In genomic region chr11:119035094-119035685, GRCm38 (mm10) we compare ENCODE assay signal across 13 mouse cellular contexts. TPM values are rescaled to one million over a fixed set of nuclear protein-coding genes. Genes with fewer than 3 reads are reported as not detected.
DNase-seq lines count a peak whose midpoint lies in the region; ATAC-seq and TF ChIP-seq lines count a peak whose summit lies in the region.
"Had no signal": no experiment of that assay in that cellular context is flagged by ENCODE, and none has a peak within 500 bp of the region (broad histone marks: within the 10 kb centered on the region; RNA-seq: fewer than 3 reads in every experiment).

No protein-coding gene starts in this region.

- no peak for DNase-seq in kidney, adult 8-10 months
- no peak for DNase-seq in forebrain, embryonic 11.5 days (ENCODE audit: low spot score)
- no peak for DNase-seq in urinary bladder, postnatal 25 days (ENCODE audit: low spot score)
- no peak for DNase-seq in cerebellum, adult 2 months
- DNase-seq: cerebellum, adult 18-20 months; right cerebral cortex, postnatal 25 days had no signal

- H3K9me3 ChIP-seq in kidney, embryonic 14.5 days (ENCODE audit: control insufficient read depth, low read length), result no peaks in the 10 kb centered on the region
- no peaks in the 10 kb centered on the region for H3K9me3 ChIP-seq in forebrain, embryonic 11.5 days (ENCODE audit: control insufficient read depth, low read length)
- H3K9me3 ChIP-seq in hindbrain, embryonic 16.5 days (ENCODE audit: control insufficient read depth, low read length), result no peaks in the 10 kb centered on the region
- no peaks in the 10 kb centered on the region for H3K9me3 ChIP-seq in midbrain, embryonic 16.5 days (replicated peaks; ENCODE audit: control insufficient read depth, low read length, poor library complexity, severe bottlenecking)

- H3K27ac ChIP-seq in kidney, embryonic 14.5 days (ENCODE audit: low read depth, low read length), result no peak overlapping the region
- H3K27ac ChIP-seq in forebrain, embryonic 11.5 days (ENCODE audit: low read depth, low read length), result no peak overlapping the region
- H3K27ac ChIP-seq in hindbrain, embryonic 16.5 days (ENCODE audit: low read depth, low read length), result no peak overlapping the region
- H3K27ac ChIP-seq in midbrain, embryonic 16.5 days (ENCODE audit: low read length), result no peak overlapping the region
- H3K27ac ChIP-seq in cerebellum, adult 2 months (ENCODE audit: insufficient read depth, low read length), result no peak overlapping the region

- H3K4me2 ChIP-seq in kidney, embryonic 14.5 days (replicated peaks; ENCODE audit: low read depth, low read length), result no peak overlapping the region
- H3K4me2 ChIP-seq in forebrain, embryonic 11.5 days (ENCODE audit: low read depth, low read length, severe bottlenecking), result 0 out of 2 replicates have a peak overlapping the region, but pooled peaks have one; percentile 5
- peak overlapping the region; percentile 16; the same call in 1 of the 2 replicates for H3K4me2 ChIP-seq in hindbrain, embryonic 16.5 days (ENCODE audit: low read length)
- H3K4me2 ChIP-seq in midbrain, embryonic 16.5 days (ENCODE audit: low read length), result peak overlapping the region; percentile 20; the same call in 1 of the 2 replicates

- H3K36me3 ChIP-seq in kidney, embryonic 14.5 days (ENCODE audit: control insufficient read depth, insufficient read depth, low read length), result peaks cover 7% of the 10 kb centered on the region
- H3K36me3 ChIP-seq in forebrain, embryonic 11.5 days (ENCODE audit: control insufficient read depth, insufficient read depth, low read length), result peaks cover 4% of the 10 kb centered on the region; the same call in 1 of the 2 replicates
- peaks cover 3% of the 10 kb centered on the region; the same call in 1 of the 2 replicates for H3K36me3 ChIP-seq in hindbrain, embryonic 16.5 days (ENCODE audit: control insufficient read depth, insufficient read depth, low read length)
- H3K36me3 ChIP-seq in midbrain, embryonic 16.5 days (ENCODE audit: control insufficient read depth, insufficient read depth, low read length), result peaks cover 9% of the 10 kb centered on the region; the same call in 1 of the 2 replicates

- no peak overlapping the region for H3K9ac ChIP-seq in kidney, embryonic 14.5 days (ENCODE audit: low read depth, low read length)
- H3K9ac ChIP-seq in forebrain, embryonic 11.5 days (ENCODE audit: low read length), result no peak overlapping the region
- H3K9ac ChIP-seq in hindbrain, embryonic 16.5 days (ENCODE audit: low read depth, low read length), result no peak overlapping the region
- no peak overlapping the region for H3K9ac ChIP-seq in midbrain, embryonic 16.5 days (ENCODE audit: low read depth, low read length)

- TF ChIP-seq CTCF in cerebellum, adult 2 months (IDR thresholded peaks at IDR 0.05; ENCODE audit: borderline replicate concordance, insufficient read depth, low read depth, low read length), result no peak

- H3K4me3 ChIP-seq in kidney, embryonic 14.5 days (ENCODE audit: low read length), result peak overlapping the region; percentile 6; the same call in 1 of the 2 replicates
- peak overlapping the region; percentile 3 for H3K4me3 ChIP-seq in forebrain, embryonic 11.5 days (ENCODE audit: low read depth, low read length)
- H3K4me3 ChIP-seq in hindbrain, embryonic 16.5 days (ENCODE audit: low read length), result peak overlapping the region; percentile 9; the same call in 1 of the 2 replicates
- H3K4me3 ChIP-seq in midbrain, embryonic 16.5 days (ENCODE audit: low read depth, low read length), result peak overlapping the region; percentile 8
- no peak overlapping the region for H3K4me3 ChIP-seq in cerebellum, adult 2 months (replicated peaks; ENCODE audit: insufficient read depth, low read depth, low read length)

- peaks cover 47% of the 10 kb centered on the region for H3K27me3 ChIP-seq in kidney, embryonic 14.5 days (ENCODE audit: control insufficient read depth, insufficient read depth, low read length)
- peaks cover 51% of the 10 kb centered on the region for H3K27me3 ChIP-seq in forebrain, embryonic 11.5 days (ENCODE audit: control insufficient read depth, insufficient read depth, low read length)
- peaks cover 36% of the 10 kb centered on the region for H3K27me3 ChIP-seq in hindbrain, embryonic 16.5 days (replicated peaks; ENCODE audit: control insufficient read depth, insufficient read depth, low read length)
- H3K27me3 ChIP-seq in midbrain, embryonic 16.5 days (ENCODE audit: control insufficient read depth, insufficient read depth, low read depth, low read length), result peaks cover 31% of the 10 kb centered on the region
- H3K27me3 ChIP-seq in cerebellum, adult 2 months (ENCODE audit: control insufficient read depth, insufficient read depth, low read length), result no peaks in the 10 kb centered on the region; the same call in 1 of the 2 replicates

- TF ChIP-seq POLR2A in cerebellum, adult 2 months (IDR thresholded peaks at IDR 0.05; ENCODE audit: borderline replicate concordance, insufficient read depth, low read length), result no peak

- peaks cover 22% of the 10 kb centered on the region for H3K4me1 ChIP-seq in kidney, embryonic 14.5 days (ENCODE audit: control insufficient read depth, insufficient read depth, low read length)
- peaks cover 38% of the 10 kb centered on the region for H3K4me1 ChIP-seq in forebrain, embryonic 11.5 days (replicated peaks; ENCODE audit: control insufficient read depth, insufficient read depth, low read length)
- peaks cover 36% of the 10 kb centered on the region for H3K4me1 ChIP-seq in hindbrain, embryonic 16.5 days (ENCODE audit: control insufficient read depth, insufficient read depth, low read depth, low read length)
- H3K4me1 ChIP-seq in midbrain, embryonic 16.5 days (ENCODE audit: control insufficient read depth, insufficient read depth, low read length), result peaks cover 47% of the 10 kb centered on the region
- peaks cover 11% of the 10 kb centered on the region for H3K4me1 ChIP-seq in cerebellum, adult 2 months (ENCODE audit: control insufficient read depth, insufficient read depth, low read length)

- WGBS in kidney, embryonic 14.5 days, result 2% methylated on average over 21 of the region's 21 CpGs
- under 1% methylated on average over 21 of the region's 21 CpGs for WGBS in forebrain, embryonic 11.5 days
- 2% methylated on average over 21 of the region's 21 CpGs for WGBS in hindbrain, embryonic 16.5 days
- WGBS in midbrain, embryonic 16.5 days, result 5% methylated on average over 21 of the region's 21 CpGs
- WGBS in cerebellum, adult 2 months, result 54% methylated on average over 21 of the region's 21 CpGs

- ATAC-seq in kidney, embryonic 14.5 days (ENCODE audit: low FRiP score, low TSS enrichment), result no peak
- ATAC-seq in forebrain, embryonic 11.5 days (replicated peaks; ENCODE audit: low FRiP score), result no peak
- ATAC-seq in hindbrain, embryonic 16.5 days, result no peak
- no peak for ATAC-seq in midbrain, embryonic 16.5 days
- no peak for ATAC-seq in erythroblast, adult 5-6 weeks (replicated peaks; ENCODE audit: low FRiP score, poor library complexity, severe bottlenecking)

RNA-seq across cellular contexts. Expression of gene Cbx8, which starts 5.6 kb away (rescaled TPM):
- 7.8 and 10.9 TPM in 2 replicates for polyA plus RNA-seq in kidney, embryonic 14.5 days (2014; fragmentation: Nextera tagmentation; extraction: Ambion mirVana)
- polyA plus RNA-seq in forebrain, embryonic 11.5 days (2014; fragmentation: Nextera tagmentation; extraction: Ambion mirVana), result 9.5 and 11.2 TPM in 2 replicates
- polyA plus RNA-seq in hindbrain, embryonic 16.5 days (2015; fragmentation: Nextera tagmentation; extraction: Ambion mirVana), result 8.5 and 9.5 TPM in 2 replicates
- 8.5 and 8.6 TPM in 2 replicates for polyA plus RNA-seq in midbrain, embryonic 16.5 days (2015; fragmentation: Nextera tagmentation; extraction: Ambion mirVana)
- total RNA-seq in erythroblast, adult 5-6 weeks (2015; ENCODE audit: low replicate concordance), result 0.38 and 0.42 TPM in 2 replicates
- 0.70 and 1.4 TPM in 2 replicates for total RNA-seq in erythroblast, adult 5-6 weeks (2017; ENCODE audit: low replicate concordance)
- 8.7 and 10.5 TPM in 2 replicates for polyA plus RNA-seq in cerebellum, adult 2 months (2012; rRNA removed)

RNA-seq across cellular contexts. Expression of gene Cbx2, which starts 12.4 kb away (rescaled TPM):
- polyA plus RNA-seq in kidney, embryonic 14.5 days (2014; fragmentation: Nextera tagmentation; extraction: Ambion mirVana), result 19.9 and 38.2 TPM in 2 replicates
- 101 and 103 TPM in 2 replicates for polyA plus RNA-seq in forebrain, embryonic 11.5 days (2014; fragmentation: Nextera tagmentation; extraction: Ambion mirVana)
- 10.7 and 14.0 TPM in 2 replicates for polyA plus RNA-seq in hindbrain, embryonic 16.5 days (2015; fragmentation: Nextera tagmentation; extraction: Ambion mirVana)
- 13.3 and 18.0 TPM in 2 replicates for polyA plus RNA-seq in midbrain, embryonic 16.5 days (2015; fragmentation: Nextera tagmentation; extraction: Ambion mirVana)
- total RNA-seq in erythroblast, adult 5-6 weeks (2015; ENCODE audit: low replicate concordance), result 0.19 and 0.42 TPM in 2 replicates
- total RNA-seq in erythroblast, adult 5-6 weeks (2017; ENCODE audit: low replicate concordance), result not detected in 2 replicates
- polyA plus RNA-seq in cerebellum, adult 2 months (2012; rRNA removed), result 4.1 and 4.6 TPM in 2 replicates

RNA-seq across cellular contexts. Expression of gene Enpp7, which starts 47.2 kb away (rescaled TPM):
- not detected in 2 replicates for polyA plus RNA-seq in kidney, embryonic 14.5 days (2014; fragmentation: Nextera tagmentation; extraction: Ambion mirVana)
- polyA plus RNA-seq in forebrain, embryonic 11.5 days (2014; fragmentation: Nextera tagmentation; extraction: Ambion mirVana), result not detected in 2 replicates
- polyA plus RNA-seq in hindbrain, embryonic 16.5 days (2015; fragmentation: Nextera tagmentation; extraction: Ambion mirVana), result not detected in 2 replicates
- not detected in 2 replicates for polyA plus RNA-seq in midbrain, embryonic 16.5 days (2015; fragmentation: Nextera tagmentation; extraction: Ambion mirVana)
- not detected in 2 replicates for total RNA-seq in erythroblast, adult 5-6 weeks (2015; ENCODE audit: low replicate concordance)
- total RNA-seq in erythroblast, adult 5-6 weeks (2017; ENCODE audit: low replicate concordance), result not detected in 2 replicates
- not detected in 2 replicates for polyA plus RNA-seq in cerebellum, adult 2 months (2012; rRNA removed)
- total RNA-seq: adrenal gland, adult 18-20 months had no signal
- polyA plus RNA-seq: liver, embryonic 11.5 days; thymus, postnatal 0 days had no signal

RNA-seq across cellular contexts. Expression of gene Cbx4, which starts 50.8 kb away (rescaled TPM):
- polyA plus RNA-seq in kidney, embryonic 14.5 days (2014; fragmentation: Nextera tagmentation; extraction: Ambion mirVana), result 4.9 and 8.3 TPM in 2 replicates
- polyA plus RNA-seq in forebrain, embryonic 11.5 days (2014; fragmentation: Nextera tagmentation; extraction: Ambion mirVana), result 6.4 and 7.0 TPM in 2 replicates
- polyA plus RNA-seq in hindbrain, embryonic 16.5 days (2015; fragmentation: Nextera tagmentation; extraction: Ambion mirVana), result 23.4 and 24.8 TPM in 2 replicates
- polyA plus RNA-seq in midbrain, embryonic 16.5 days (2015; fragmentation: Nextera tagmentation; extraction: Ambion mirVana), result 23.9 and 25.6 TPM in 2 replicates
- 4.8 and 7.7 TPM in 2 replicates for total RNA-seq in erythroblast, adult 5-6 weeks (2015; ENCODE audit: low replicate concordance)
- 4.3 and 9.4 TPM in 2 replicates for total RNA-seq in erythroblast, adult 5-6 weeks (2017; ENCODE audit: low replicate concordance)
- 50.1 and 57.6 TPM in 2 replicates for polyA plus RNA-seq in cerebellum, adult 2 months (2012; rRNA removed)
